1 mouse cellular context compared by ENCODE assay signal in the genomic region with DNA sequence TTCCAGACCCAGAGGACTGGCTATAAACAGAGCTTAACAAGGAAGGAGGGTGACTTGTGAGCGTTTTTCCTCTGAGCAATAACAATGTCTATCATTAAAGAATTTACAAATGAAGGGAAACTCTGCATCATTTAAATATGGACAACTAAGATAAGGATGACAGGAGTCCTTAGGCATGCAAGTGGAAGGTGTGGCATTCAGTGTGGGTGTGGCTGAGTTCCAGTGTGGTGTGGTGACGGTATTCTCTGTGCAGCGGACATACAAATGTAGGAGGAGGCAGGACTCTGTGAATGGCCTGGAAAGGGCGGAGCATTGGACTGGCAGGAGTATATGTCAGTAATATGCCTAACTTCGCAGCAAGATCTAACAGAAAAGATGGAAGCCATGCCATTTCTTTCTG.
TF ChIP-seq lines count a peak whose summit lies in the region.

No protein-coding gene starts in this region.

TF ChIP-seq in CH12.LX, 34 proteins besides CTCF, POLR2A, EP300 and RAD21 (continued from another document):
- TF ChIP-seq E2F4 (IDR thresholded peaks at IDR 0.05; ENCODE audit: insufficient replicate concordance, low read depth, low read length) (no peak), MAZ (IDR thresholded peaks at IDR 0.05; ENCODE audit: low read depth, low read length) (no peak), MXI1 (IDR thresholded peaks at IDR 0.05; ENCODE audit: low read depth, low read length) (no peak), SMC3 (IDR thresholded peaks at IDR 0.05; ENCODE audit: low read depth, low read length) (no peak), UBTF (IDR thresholded peaks at IDR 0.05; ENCODE audit: low read depth, low read length) (no peak), HCFC1 (IDR thresholded peaks at IDR 0.05; ENCODE audit: low read depth, low read length) (no peak)
